19 mouse cellular contexts compared by ENCODE assay signal in genomic region chr2:143839458-143839857, GRCm38 (mm10). TPM values are rescaled to one million over a fixed set of nuclear protein-coding genes. Genes with fewer than 3 reads are reported as not detected.
DNase-seq lines count a peak whose midpoint lies in the region; ATAC-seq and TF ChIP-seq lines count a peak whose summit lies in the region.
"Had no signal": no experiment of that assay in that cellular context is flagged by ENCODE, and none has a peak within 500 bp of the region (broad histone marks: within the 10 kb centered on the region; RNA-seq: fewer than 3 reads in every experiment).

No protein-coding gene starts in this region.

- TF ChIP-seq CTCF in small intestine, adult 2 months (IDR thresholded peaks at IDR 0.05; ENCODE audit: extremely low read depth, insufficient read length, insufficient replicate concordance, low read depth, low read length): no peak

- no peaks in the 10 kb centered on the region for H3K36me3 ChIP-seq in intestine, embryonic 16.5 days (ENCODE audit: control insufficient read depth, insufficient read depth, low read length)
- H3K36me3 ChIP-seq in intestine, embryonic 15.5 days: no peaks in the 10 kb centered on the region
- H3K36me3 ChIP-seq in small intestine, adult 2 months (ENCODE audit: control insufficient read depth, insufficient read depth, low read length): 0 out of 2 replicates have a peak, but pooled peaks cover 2% of the 10 kb centered on the region
- H3K36me3 ChIP-seq in midbrain, embryonic 13.5 days: no peaks in the 10 kb centered on the region
- H3K36me3 ChIP-seq: embryonic facial prominence, embryonic 12.5 days; forebrain, embryonic 15.5 days; heart, embryonic 10.5 days; hindbrain, embryonic 12.5 days had no signal

- no peak overlapping the region for H3K4me2 ChIP-seq in intestine, embryonic 16.5 days (ENCODE audit: low read depth, low read length)
- H3K4me2 ChIP-seq in intestine, embryonic 15.5 days (replicated peaks): no peak overlapping the region
- no peak overlapping the region for H3K4me2 ChIP-seq in midbrain, embryonic 13.5 days (replicated peaks)
- H3K4me2 ChIP-seq: embryonic facial prominence, embryonic 12.5 days; forebrain, embryonic 15.5 days; hindbrain, embryonic 12.5 days had no signal

- H3K9ac ChIP-seq in intestine, embryonic 16.5 days (ENCODE audit: low read depth, low read length): no peak overlapping the region
- no peak overlapping the region for H3K9ac ChIP-seq in intestine, embryonic 15.5 days
- H3K9ac ChIP-seq in midbrain, embryonic 13.5 days (replicated peaks): no peak overlapping the region
- H3K9ac ChIP-seq: embryonic facial prominence, embryonic 12.5 days; forebrain, embryonic 15.5 days; hindbrain, embryonic 12.5 days had no signal

- ATAC-seq in intestine, embryonic 16.5 days: no peak
- no peak for ATAC-seq in intestine, embryonic 15.5 days
- peak; percentile 70 for ATAC-seq in CD4-positive, CD25-positive, alpha-beta regulatory T cell, adult 4 months
- no peak for ATAC-seq in midbrain, embryonic 13.5 days
- ATAC-seq: forebrain, embryonic 15.5 days; hindbrain, embryonic 16.5 days; Patski had no signal

- no peak overlapping the region for H3K4me3 ChIP-seq in intestine, embryonic 16.5 days (ENCODE audit: low read length)
- no peak overlapping the region for H3K4me3 ChIP-seq in intestine, embryonic 15.5 days (replicated peaks)
- no peak overlapping the region for H3K4me3 ChIP-seq in small intestine, adult 2 months (ENCODE audit: low read depth, low read length)
- no peak overlapping the region for H3K4me3 ChIP-seq in midbrain, embryonic 13.5 days (replicated peaks)
- H3K4me3 ChIP-seq: embryonic facial prominence, embryonic 12.5 days; forebrain, embryonic 15.5 days; heart, embryonic 10.5 days; hindbrain, embryonic 12.5 days had no signal

- H3K27ac ChIP-seq in intestine, embryonic 16.5 days (ENCODE audit: low read length): peak overlapping the region; percentile 55; the same call in 1 of the 2 replicates
- no peak overlapping the region for H3K27ac ChIP-seq in intestine, embryonic 15.5 days
- peak overlapping the region; percentile 65 for H3K27ac ChIP-seq in small intestine, adult 2 months (ENCODE audit: insufficient read depth, low read depth, low read length)
- no peak overlapping the region for H3K27ac ChIP-seq in midbrain, embryonic 13.5 days
- H3K27ac ChIP-seq: embryonic facial prominence, embryonic 12.5 days; forebrain, embryonic 15.5 days; heart, embryonic 10.5 days; hindbrain, embryonic 12.5 days had no signal

- H3K27me3 ChIP-seq in intestine, embryonic 16.5 days (replicated peaks; ENCODE audit: control insufficient read depth, insufficient read depth, low read length): no peaks in the 10 kb centered on the region
- H3K27me3 ChIP-seq in intestine, embryonic 15.5 days (replicated peaks): no peaks in the 10 kb centered on the region
- H3K27me3 ChIP-seq in small intestine, adult 2 months (ENCODE audit: control insufficient read depth, insufficient read depth, low read length): no peaks in the 10 kb centered on the region
- H3K27me3 ChIP-seq in midbrain, embryonic 13.5 days: no peaks in the 10 kb centered on the region
- H3K27me3 ChIP-seq: embryonic facial prominence, embryonic 12.5 days; forebrain, embryonic 15.5 days; hindbrain, embryonic 12.5 days; Patski had no signal

- DNase-seq in induced T-regulatory cell, adult 2 months (ENCODE audit: low read depth): peak; percentile 75
- DNase-seq in Muller cell, postnatal 12 days (ENCODE audit: inconsistent ontology term): no peak
- no peak for DNase-seq in embryo, embryonic 9.5 days (ENCODE audit: extremely low spot score)
- DNase-seq: adrenal gland, adult 8-10 months; adrenal gland, postnatal 36 days; cerebellum, adult 2 months; embryo, embryonic 11 days; gastrocnemius, postnatal 10 days had no signal

- 0 out of 2 replicates have a peak, but pooled peaks cover 4% of the 10 kb centered on the region for H3K4me1 ChIP-seq in intestine, embryonic 16.5 days (ENCODE audit: control insufficient read depth, insufficient read depth, low read length)
- peaks cover 3% of the 10 kb centered on the region; the same call in 1 of the 2 replicates for H3K4me1 ChIP-seq in intestine, embryonic 15.5 days (replicated peaks)
- peaks cover 5% of the 10 kb centered on the region; the same call in 1 of the 2 replicates for H3K4me1 ChIP-seq in small intestine, adult 2 months (ENCODE audit: control insufficient read depth, insufficient read depth, insufficient read length, low read length)
- peaks cover 3% of the 10 kb centered on the region; the same call in 1 of the 2 replicates for H3K4me1 ChIP-seq in midbrain, embryonic 13.5 days (replicated peaks)

- WGBS in intestine, embryonic 16.5 days: 85% methylated on average over 2 of the region's 2 CpGs
- WGBS in intestine, embryonic 15.5 days: 79% methylated on average over 2 of the region's 2 CpGs
- WGBS in small intestine, adult 2 months: 65% methylated on average over 2 of the region's 2 CpGs
- 91% methylated on average over 2 of the region's 2 CpGs for WGBS in midbrain, embryonic 13.5 days

- no peak for TF ChIP-seq POLR2A in small intestine, adult 2 months (IDR thresholded peaks at IDR 0.05; ENCODE audit: low read depth, low read length)

- H3K9me3 ChIP-seq in intestine, embryonic 16.5 days (ENCODE audit: control insufficient read depth, low read length): no peaks in the 10 kb centered on the region
- H3K9me3 ChIP-seq in intestine, embryonic 15.5 days: no peaks in the 10 kb centered on the region
- H3K9me3 ChIP-seq in midbrain, embryonic 13.5 days: no peaks in the 10 kb centered on the region
- H3K9me3 ChIP-seq: embryonic facial prominence, embryonic 12.5 days; forebrain, embryonic 15.5 days; heart, embryonic 10.5 days; hindbrain, embryonic 12.5 days had no signal

RNA-seq across cellular contexts. Expression of gene Bfsp1, which starts 23.5 kb away (rescaled TPM):
- polyA plus RNA-seq in intestine, embryonic 16.5 days (2015; fragmentation: Nextera tagmentation; extraction: Ambion mirVana): 5.2 and 5.4 TPM in 2 replicates
- polyA plus RNA-seq in intestine, embryonic 15.5 days (2015; fragmentation: Nextera tagmentation; extraction: Ambion mirVana): 4.2 and 4.3 TPM in 2 replicates
- not detected for polyA plus RNA-seq in CD4-positive, CD25-positive, alpha-beta regulatory T cell, adult 4 months (2017; shearing (Covaris generic))
- polyA plus RNA-seq in small intestine, adult 2 months (2012; rRNA removed): 1.0 and 3.9 TPM in 2 replicates
- 1.1 TPM in 2 replicates for polyA plus RNA-seq in midbrain, embryonic 13.5 days (2015; fragmentation: Nextera tagmentation; extraction: Ambion mirVana)

Comparison
In these comparisons a context has a peak if more than half of its experiments do, and no peak if none do; other contexts are left out.
1. H3K27ac ChIP-seq: peak in intestine, embryonic 16.5 days (single experiment) and small intestine, adult 2 months (single experiment); none in intestine, embryonic 15.5 days (single experiment) and midbrain, embryonic 13.5 days (single experiment).